Mouse (Mus musculus): ENCODE measurements at regions not wholly inside any gene's neighbourhood (a gene's known extent, or its start where the extent isn't known, plus 50 kb on each side); places are given as distances from the start of the nearest gene placed in this dataset.

DNA sequence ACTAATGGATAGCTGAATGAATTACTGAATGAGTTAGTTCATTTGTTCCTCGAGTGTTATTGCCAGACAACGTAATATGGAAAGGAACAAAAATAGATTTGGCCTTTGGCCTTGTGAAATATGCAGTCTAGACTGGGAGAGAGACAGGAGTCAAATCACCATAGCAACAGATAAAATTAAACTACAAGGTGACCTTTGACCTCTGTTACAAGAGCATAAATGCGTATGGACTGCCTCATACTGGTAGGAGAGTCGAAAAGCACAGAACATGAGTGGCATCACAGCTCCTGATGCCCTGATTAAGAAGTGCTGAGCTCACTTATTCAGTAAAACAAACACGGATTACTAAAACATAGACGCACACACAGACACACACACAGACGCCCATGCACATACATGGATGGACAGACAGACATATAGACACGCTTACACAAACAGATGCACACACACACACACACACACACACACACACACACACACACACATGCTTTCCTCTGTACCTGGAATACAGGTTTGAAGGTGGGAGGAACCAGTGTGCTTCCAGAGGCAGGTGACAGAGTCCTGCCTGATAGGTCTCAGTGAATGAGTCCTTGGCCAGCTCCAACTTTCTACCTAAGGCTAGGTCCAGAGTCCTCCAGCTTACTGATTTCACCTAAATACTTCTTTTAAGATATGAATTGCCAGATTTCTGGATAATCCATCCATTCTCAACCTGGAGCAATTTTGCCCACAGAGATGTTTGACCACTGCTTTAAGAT lies 72.1 kb upstream of the Myocd start:
- Histone ChIP-seq H3K27ac (replicated peaks; ENCODE audit: low read depth, low read length) (no peak overlapping the region), H3K36me3 (replicated peaks; ENCODE audit: control insufficient read depth, insufficient read depth, low read depth, low read length) (no peaks in the 10 kb centered on the region), H3K4me1 (ENCODE audit: control insufficient read depth, insufficient read depth, low read length) (no peaks in the 10 kb centered on the region), H3K4me2 (ENCODE audit: low read depth, low read length) (no peak overlapping the region), H3K27me3 (ENCODE audit: control insufficient read depth, insufficient read depth, low read length) (no peaks in the 10 kb centered on the region), H3K9ac (replicated peaks; ENCODE audit: low read length) (no peak overlapping the region), H3K9me3 (replicated peaks; ENCODE audit: control insufficient read depth, low read length) (no peaks in the 10 kb centered on the region), H3K4me3 (ENCODE audit: low read depth, low read length) (no peak overlapping the region)
- 74% methylated on average over 8 of the region's 8 CpGs for WGBS
- no peak for DNase-seq (ENCODE audit: low spot score)
- no peak for ATAC-seq (replicated peaks; ENCODE audit: insufficient number of reproducible peaks, low FRiP score, low TSS enrichment, low read depth)

- Histone ChIP-seq H3K9ac (replicated peaks; ENCODE audit: low read length) (no peak overlapping the region), H3K4me1 (ENCODE audit: control insufficient read depth, insufficient read depth, low read length) (no peaks in the 10 kb centered on the region), H3K27me3 (ENCODE audit: control insufficient read depth, insufficient read depth, low read length) (no peaks in the 10 kb centered on the region), H3K27ac (replicated peaks; ENCODE audit: low read depth, low read length) (no peak overlapping the region), H3K36me3 (replicated peaks; ENCODE audit: control insufficient read depth, insufficient read depth, low read depth, low read length) (no peaks in the 10 kb centered on the region), H3K4me2 (ENCODE audit: low read depth, low read length) (no peak overlapping the region), H3K4me3 (ENCODE audit: low read depth, low read length) (no peak overlapping the region), H3K9me3 (replicated peaks; ENCODE audit: control insufficient read depth, low read length) (no peaks in the 10 kb centered on the region)
- no peak for DNase-seq (ENCODE audit: low spot score)
- 73% methylated on average over 5 of the region's 5 CpGs for WGBS
- no peak for ATAC-seq (replicated peaks; ENCODE audit: insufficient number of reproducible peaks, low FRiP score, low TSS enrichment, low read depth)
These were observed 64.5 kb upstream of the Myocd start for GRCm38 (mm10) chr11:65334286-65334685.

DNA sequence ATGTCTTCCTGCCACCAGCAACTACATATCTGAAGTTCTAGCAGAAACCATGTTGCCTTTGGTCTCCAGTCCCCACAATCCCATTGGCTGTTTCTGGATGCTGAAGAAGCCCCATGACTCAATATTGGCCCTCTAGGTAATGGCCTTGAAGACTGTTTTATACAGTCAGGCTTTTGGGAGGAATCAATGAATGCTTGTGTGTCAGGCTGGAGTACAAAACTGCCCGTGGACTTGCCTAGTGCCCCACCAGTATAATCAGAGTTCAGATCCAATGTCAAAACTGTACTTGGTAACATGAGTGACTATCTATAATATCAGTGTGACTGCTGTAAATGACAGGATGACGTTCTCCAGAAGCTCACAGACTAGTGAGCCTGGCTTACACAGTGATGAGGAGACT lies 63.3 kb upstream of the Myocd start:
- Histone ChIP-seq H3K36me3 (replicated peaks; ENCODE audit: control insufficient read depth, insufficient read depth, low read depth, low read length) (no peaks in the 10 kb centered on the region), H3K9me3 (replicated peaks; ENCODE audit: control insufficient read depth, low read length) (no peaks in the 10 kb centered on the region), H3K27me3 (ENCODE audit: control insufficient read depth, insufficient read depth, low read length) (no peaks in the 10 kb centered on the region), H3K4me2 (ENCODE audit: low read depth, low read length) (no peak overlapping the region), H3K4me3 (ENCODE audit: low read depth, low read length) (no peak overlapping the region), H3K4me1 (ENCODE audit: control insufficient read depth, insufficient read depth, low read length) (no peaks in the 10 kb centered on the region), H3K9ac (replicated peaks; ENCODE audit: low read length) (no peak overlapping the region), H3K27ac (replicated peaks; ENCODE audit: low read depth, low read length) (no peak overlapping the region)
- WGBS, result 82% methylated on average over 2 of the region's 2 CpGs
- DNase-seq (ENCODE audit: low spot score) (no peak), ATAC-seq (replicated peaks; ENCODE audit: insufficient number of reproducible peaks, low FRiP score, low TSS enrichment, low read depth) (no peak)

GRCm38 (mm10) chr11:65322877-65323440 lies 53.2 kb upstream of the Myocd start:
- ATAC-seq (replicated peaks; ENCODE audit: insufficient number of reproducible peaks, low FRiP score, low TSS enrichment, low read depth) (no peak), DNase-seq (ENCODE audit: low spot score) (no peak)
- Histone ChIP-seq H3K4me2 (ENCODE audit: low read depth, low read length) (no peak overlapping the region), H3K4me1 (ENCODE audit: control insufficient read depth, insufficient read depth, low read length) (no peaks in the 10 kb centered on the region), H3K4me3 (ENCODE audit: low read depth, low read length) (no peak overlapping the region), H3K9ac (replicated peaks; ENCODE audit: low read length) (no peak overlapping the region), H3K27me3 (ENCODE audit: control insufficient read depth, insufficient read depth, low read length) (no peaks in the 10 kb centered on the region), H3K36me3 (replicated peaks; ENCODE audit: control insufficient read depth, insufficient read depth, low read depth, low read length) (no peaks in the 10 kb centered on the region), H3K27ac (replicated peaks; ENCODE audit: low read depth, low read length) (no peak overlapping the region), H3K9me3 (replicated peaks; ENCODE audit: control insufficient read depth, low read length) (no peaks in the 10 kb centered on the region)
- 67% methylated on average over 4 of the region's 4 CpGs for WGBS

Data from embryonic facial prominence, embryonic 11.5 days (tissue).